Mouse (Mus musculus): ENCODE measurements around the gene Itgb4. TPM values are rescaled to one million over a fixed set of nuclear protein-coding genes. Genes with fewer than 3 reads are reported as not detected.
"Not testable (repeated sequence)": the region's sequence is repeated elsewhere in the genome, so short reads cannot be mapped to it uniquely, and the experiment has no call there.

Gene Itgb4
- polyA plus RNA-seq, 1 experiment from 2014 or later = 0.63 TPM

DNA sequence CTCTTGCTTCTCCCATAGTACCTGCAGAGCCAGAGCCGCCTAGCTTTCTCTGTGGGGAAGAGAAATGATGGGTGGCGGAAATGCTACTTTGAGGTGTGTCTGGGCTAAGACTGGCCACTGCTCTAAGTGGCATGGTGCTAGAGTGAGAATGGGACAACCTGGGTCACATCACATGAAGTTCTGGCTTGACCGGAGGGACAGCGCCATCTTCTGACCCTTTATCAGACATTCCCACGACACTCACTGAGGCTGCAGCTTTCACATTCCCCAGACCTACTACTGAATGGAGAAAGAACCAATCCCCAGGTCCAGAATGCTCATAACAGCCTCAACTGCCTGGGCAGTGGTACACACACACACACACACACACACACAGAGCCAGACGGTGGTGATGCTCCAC lies 43.6 kb downstream of the Itgb4 start:
- Histone ChIP-seq H3K27me3 (ENCODE audit: low read depth, poor library complexity, severe bottlenecking) (peaks cover 4% of the 10 kb centered on the region), H3K36me3 (peaks cover 19% of the 10 kb centered on the region), H3K4me1 (peaks cover 14% of the 10 kb centered on the region), H3K27ac (replicated peaks) (no peak overlapping the region), H3K9me3 (replicated peaks) (no peaks in the 10 kb centered on the region), H3K4me3 (peak overlapping the region; percentile 4; the same call in 1 of the 2 replicates)
- 22% methylated on average over 6 of the region's 6 CpGs for WGBS
- DNase-seq (ENCODE audit: low spot score) = peak; percentile 47

GRCm38 (mm10) chr11:116018867-116019266 lies 44.4 kb downstream of the Itgb4 start:
- peaks cover 23% of the 10 kb centered on the region for H3K36me3 ChIP-seq
- WGBS = 90% methylated on average over 4 of the region's 4 CpGs
- H3K9me3 ChIP-seq (replicated peaks); H3K4me3 ChIP-seq; H3K27me3 ChIP-seq (ENCODE audit: low read depth, poor library complexity, severe bottlenecking); H3K27ac ChIP-seq (replicated peaks); DNase-seq (ENCODE audit: low spot score): not testable (repeated sequence)
- H3K4me1 ChIP-seq = peaks cover 13% of the 10 kb centered on the region

DNA sequence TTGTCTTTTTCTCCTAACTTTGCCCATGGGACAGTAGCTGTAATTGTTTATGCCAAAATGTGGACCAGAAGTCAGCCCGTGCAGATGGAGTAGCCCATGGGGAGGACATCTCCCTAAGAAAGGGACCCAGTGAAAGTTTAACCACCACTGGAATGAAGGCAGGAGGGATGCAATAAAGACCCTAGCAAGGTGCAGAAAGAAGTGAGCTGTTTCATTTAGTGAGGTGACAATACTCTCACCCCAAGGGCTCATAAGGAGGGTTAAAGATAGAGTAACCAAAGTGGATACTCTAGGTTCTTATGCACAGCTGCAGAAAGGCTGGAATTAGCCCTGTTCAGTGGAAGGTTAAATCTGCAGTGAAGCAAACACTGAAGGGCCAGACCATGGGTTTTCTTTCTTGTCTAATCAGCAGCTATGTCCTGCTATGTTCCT lies 44.9 kb downstream of the Itgb4 start:
- H3K4me3 ChIP-seq = no peak overlapping the region
- H3K9me3 ChIP-seq (replicated peaks) = no peaks in the 10 kb centered on the region
- peaks cover 23% of the 10 kb centered on the region for H3K36me3 ChIP-seq
- H3K27me3 ChIP-seq (ENCODE audit: low read depth, poor library complexity, severe bottlenecking) = no peaks in the 10 kb centered on the region
- H3K4me1 ChIP-seq = peaks cover 13% of the 10 kb centered on the region
- no peak overlapping the region for H3K27ac ChIP-seq (replicated peaks)
- 59% methylated on average over 1 of the region's 1 CpGs for WGBS
- no peak for DNase-seq (ENCODE audit: low spot score)

DNA sequence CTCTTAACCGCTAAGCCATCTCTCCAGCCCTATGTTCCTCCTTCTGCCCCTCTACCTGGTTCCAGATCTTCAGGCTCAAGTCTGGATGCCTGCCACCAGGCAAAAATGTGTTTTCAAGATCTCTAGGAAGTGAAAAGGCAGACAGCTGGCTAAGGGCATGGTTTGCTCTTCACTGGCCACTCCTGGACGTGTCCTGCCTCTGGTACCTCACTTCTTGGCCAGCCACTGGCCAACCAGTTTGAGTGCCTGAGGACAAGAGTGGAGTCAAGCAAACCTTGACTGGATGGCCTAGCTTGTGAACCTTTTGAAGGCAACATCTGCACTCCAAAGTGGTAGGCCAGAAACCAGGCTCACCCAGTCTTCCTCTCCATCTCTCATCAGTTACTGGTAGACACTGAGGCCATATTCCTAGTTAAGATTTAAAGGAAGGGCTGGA lies 45.5 kb downstream of the Itgb4 start:
- DNase-seq (ENCODE audit: low spot score) = no peak
- H3K36me3 ChIP-seq = peaks cover 23% of the 10 kb centered on the region
- H3K9me3 ChIP-seq (replicated peaks) = no peaks in the 10 kb centered on the region
- WGBS = 86% methylated on average over 2 of the region's 2 CpGs
- no peak overlapping the region for H3K27ac ChIP-seq (replicated peaks)
- H3K4me3 ChIP-seq = no peak overlapping the region
- H3K27me3 ChIP-seq (ENCODE audit: low read depth, poor library complexity, severe bottlenecking) = no peaks in the 10 kb centered on the region
- H3K4me1 ChIP-seq = peaks cover 14% of the 10 kb centered on the region

- peaks cover 23% of the 10 kb centered on the region for H3K36me3 ChIP-seq
- H3K9me3 ChIP-seq (replicated peaks) = no peaks in the 10 kb centered on the region
- no peak overlapping the region for H3K27ac ChIP-seq (replicated peaks)
- no peak overlapping the region for H3K4me3 ChIP-seq
- DNase-seq (ENCODE audit: low spot score) = no peak
- peaks cover 16% of the 10 kb centered on the region for H3K4me1 ChIP-seq
- no peaks in the 10 kb centered on the region for H3K27me3 ChIP-seq (ENCODE audit: low read depth, poor library complexity, severe bottlenecking)
- WGBS = 59% methylated on average over 1 of the region's 1 CpGs
Observed at GRCm38 (mm10) chr11:116020519-116020922, 46.0 kb downstream of the Itgb4 start.

DNA sequence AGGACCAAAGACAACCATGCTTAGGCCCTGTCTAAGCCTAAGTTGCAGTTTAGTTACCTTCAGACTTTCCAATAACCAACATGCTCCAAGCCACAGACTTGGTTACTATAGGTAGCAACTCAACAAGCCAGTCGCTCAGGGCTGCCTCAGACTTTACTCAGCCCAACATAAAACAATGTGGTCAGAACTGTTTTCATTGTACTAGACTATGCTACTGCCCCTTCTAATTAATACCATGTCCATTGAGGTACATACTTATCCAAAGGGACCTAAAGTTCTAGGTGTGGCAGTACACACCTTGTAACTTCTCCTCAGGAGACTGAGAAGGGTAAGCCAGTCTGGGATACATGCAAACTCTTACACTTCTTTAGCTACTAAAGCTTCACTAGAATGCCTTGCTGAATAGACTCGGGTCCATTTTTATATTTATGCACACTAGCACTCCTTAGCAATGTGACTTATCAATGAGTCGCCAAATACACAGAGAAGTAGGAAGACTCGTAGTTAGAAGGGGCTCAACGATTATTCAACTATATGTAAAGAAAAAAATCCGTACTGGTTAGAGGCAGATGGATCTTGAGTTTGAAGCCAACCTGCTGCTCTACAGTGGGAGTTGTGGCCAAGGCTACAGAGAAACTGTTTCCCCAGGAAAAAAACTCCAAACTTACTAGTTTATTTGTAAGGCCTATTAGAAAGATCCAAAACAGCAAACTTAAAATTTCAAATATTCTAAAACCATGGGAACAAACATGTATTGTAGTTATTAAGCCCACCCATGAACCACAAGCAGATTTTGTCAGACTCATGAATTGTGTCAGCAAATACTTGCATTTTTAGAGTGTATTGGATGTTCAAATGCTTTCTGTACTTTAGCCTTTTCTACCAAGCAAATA lies 47.1 kb downstream of the Itgb4 start:
- peak overlapping the region; percentile 99; the same call in 1 of the 2 replicates for H3K4me3 ChIP-seq
- H3K27ac ChIP-seq (replicated peaks) = no peak overlapping the region
- no peak for DNase-seq (ENCODE audit: low spot score)
- H3K36me3 ChIP-seq = peaks cover 23% of the 10 kb centered on the region
- H3K4me1 ChIP-seq = peaks cover 16% of the 10 kb centered on the region
- WGBS = 89% methylated on average over 6 of the region's 6 CpGs
- no peaks in the 10 kb centered on the region for H3K27me3 ChIP-seq (ENCODE audit: low read depth, poor library complexity, severe bottlenecking)
- no peaks in the 10 kb centered on the region for H3K9me3 ChIP-seq (replicated peaks)

DNA sequence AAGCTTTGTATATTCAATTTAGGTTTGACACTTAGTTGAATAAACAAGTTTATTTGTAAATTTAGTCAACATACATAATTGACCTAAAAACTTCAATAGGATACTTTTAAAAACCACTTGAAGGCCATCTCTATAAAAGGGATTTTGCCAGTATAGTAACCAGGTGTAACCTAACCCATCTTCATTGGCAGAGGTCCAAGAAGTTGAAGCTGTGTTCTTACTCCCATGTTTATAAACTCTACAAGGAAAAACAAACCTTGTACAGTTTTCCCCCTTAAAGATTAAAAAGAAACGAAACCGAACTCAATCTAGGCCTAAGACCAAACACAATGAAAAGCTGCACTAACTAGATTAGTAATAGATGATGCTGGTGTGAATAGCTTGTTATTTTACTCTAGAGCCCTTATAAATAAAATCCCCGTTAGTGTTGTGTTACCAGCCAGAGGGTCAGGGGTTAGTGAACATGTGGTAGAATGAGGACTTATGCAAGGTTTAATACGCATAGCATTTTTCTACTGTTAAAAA lies 47.8 kb downstream of the Itgb4 start:
- WGBS = 88% methylated on average over 4 of the region's 4 CpGs
- Histone ChIP-seq H3K9me3 (replicated peaks) (no peaks in the 10 kb centered on the region), H3K4me1 (peaks cover 16% of the 10 kb centered on the region), H3K27ac (replicated peaks) (no peak overlapping the region), H3K4me3 (peak overlapping the region; percentile 99), H3K36me3 (peaks cover 23% of the 10 kb centered on the region), H3K27me3 (ENCODE audit: low read depth, poor library complexity, severe bottlenecking) (no peaks in the 10 kb centered on the region)
- no peak for DNase-seq (ENCODE audit: low spot score)

GRCm38 (mm10) chr11:116023074-116023770 lies 48.7 kb downstream of the Itgb4 start:
- DNase-seq (ENCODE audit: low spot score); H3K27me3 ChIP-seq (ENCODE audit: low read depth, poor library complexity, severe bottlenecking); H3K9me3 ChIP-seq (replicated peaks): not testable (repeated sequence)
- peak overlapping the region; percentile 98 for H3K27ac ChIP-seq (replicated peaks)
- H3K4me3 ChIP-seq = peak overlapping the region; percentile 99
- 13% methylated on average over 18 of the region's 18 CpGs for WGBS
- peaks cover 13% of the 10 kb centered on the region for H3K4me1 ChIP-seq
- H3K36me3 ChIP-seq = peaks cover 23% of the 10 kb centered on the region

DNA sequence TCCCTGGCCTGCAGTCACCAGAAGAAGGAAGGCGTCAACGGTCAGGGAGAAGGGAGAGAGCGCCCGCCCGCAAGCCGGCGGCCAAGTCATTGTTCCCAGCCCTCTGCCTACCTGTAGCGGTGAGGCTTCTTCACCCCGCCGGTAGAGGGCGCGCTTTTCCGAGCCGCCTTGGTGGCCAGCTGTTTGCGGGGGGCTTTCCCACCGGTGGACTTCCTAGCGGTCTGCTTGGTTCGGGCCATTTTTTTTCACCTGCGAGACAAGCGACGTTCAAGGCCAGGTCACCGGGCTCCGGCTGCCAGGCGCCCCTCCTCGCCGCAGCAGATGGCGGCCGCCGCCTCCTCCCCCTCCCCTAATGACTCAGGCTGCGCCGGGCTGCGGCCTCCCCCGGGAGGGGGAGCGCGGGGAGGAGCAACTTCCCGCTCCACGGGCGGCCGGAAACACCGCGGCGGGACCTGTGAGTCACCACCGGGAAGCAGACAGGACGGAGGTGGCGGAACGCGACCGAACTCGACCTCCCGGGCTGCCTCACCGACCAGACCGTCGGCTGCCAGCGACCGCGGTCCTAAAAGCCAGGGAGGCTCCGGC lies 49.4 kb downstream of the Itgb4 start:
- DNase-seq (ENCODE audit: low spot score) = peak; percentile 80
- peaks cover 12% of the 10 kb centered on the region for H3K4me1 ChIP-seq
- no peaks in the 10 kb centered on the region for H3K27me3 ChIP-seq (ENCODE audit: low read depth, poor library complexity, severe bottlenecking)
- WGBS = under 1% methylated on average over 52 of the region's 57 CpGs
- peak overlapping the region; percentile 99 for H3K4me3 ChIP-seq
- no peaks in the 10 kb centered on the region for H3K9me3 ChIP-seq (replicated peaks)
- H3K36me3 ChIP-seq = peaks cover 23% of the 10 kb centered on the region
- peak overlapping the region; percentile 98 for H3K27ac ChIP-seq (replicated peaks)

DNA sequence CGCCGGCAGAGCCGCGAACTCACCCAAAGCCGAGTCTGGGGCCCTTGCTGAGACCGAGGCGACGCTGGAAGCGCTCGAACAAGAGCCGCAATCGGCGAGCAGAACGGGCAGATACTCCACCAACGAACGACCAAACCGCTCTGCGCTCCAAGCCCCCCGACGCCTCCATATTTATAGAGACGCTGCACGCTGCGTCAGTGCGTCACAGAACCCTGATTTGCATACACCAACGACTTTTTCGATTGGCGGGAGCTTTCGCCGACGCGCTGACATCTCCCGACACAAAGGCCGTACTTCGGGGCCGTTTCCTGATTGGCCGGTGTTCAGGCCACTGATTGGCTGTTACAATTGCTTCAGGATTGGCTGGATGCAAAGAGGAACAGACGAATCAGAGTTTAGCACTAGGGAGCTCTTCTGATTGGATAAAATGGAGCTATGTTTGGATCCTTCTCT lies 49.9 kb downstream of the Itgb4 start:
- Histone ChIP-seq H3K4me1 (peaks cover 12% of the 10 kb centered on the region), H3K4me3 (peak overlapping the region; percentile 99), H3K27ac (replicated peaks) (peak overlapping the region; percentile 98), H3K36me3 (peaks cover 23% of the 10 kb centered on the region), H3K27me3 (ENCODE audit: low read depth, poor library complexity, severe bottlenecking) (no peaks in the 10 kb centered on the region), H3K9me3 (replicated peaks) (no peaks in the 10 kb centered on the region)
- DNase-seq (ENCODE audit: low spot score) = peak; percentile 98
- WGBS = under 1% methylated on average over 37 of the region's 37 CpGs

GRCm38 (mm10) chr11:116025056-116025845 lies 50.7 kb downstream of the Itgb4 start:
- Histone ChIP-seq H3K4me1 (peaks cover 18% of the 10 kb centered on the region), H3K27ac (replicated peaks) (peak overlapping the region; percentile 98), H3K36me3 (peaks cover 23% of the 10 kb centered on the region), H3K27me3 (ENCODE audit: low read depth, poor library complexity, severe bottlenecking) (no peaks in the 10 kb centered on the region), H3K4me3 (no peak overlapping the region), H3K9me3 (replicated peaks) (no peaks in the 10 kb centered on the region)
- no peak for DNase-seq (ENCODE audit: low spot score)
- 89% methylated on average over 3 of the region's 3 CpGs for WGBS

- Histone ChIP-seq H3K4me1 (peaks cover 25% of the 10 kb centered on the region), H3K27me3 (ENCODE audit: low read depth, poor library complexity, severe bottlenecking) (no peaks in the 10 kb centered on the region), H3K9me3 (replicated peaks) (no peaks in the 10 kb centered on the region), H3K27ac (replicated peaks) (no peak within 1 kb of the TSS), H3K36me3 (peaks cover 17% of the 10 kb centered on the region), H3K4me3 (no peak within 1 kb of the TSS)
- 85% methylated on average over 4 of the region's 4 CpGs for WGBS
- no peak for DNase-seq (ENCODE audit: low spot score)
Observed at GRCm38 (mm10) chr11:116027756-116028155, 53.2 kb downstream of the Itgb4 start, which contains the start of gene H3f3b. TSS of gene H3f3b (minus strand) at chr11:116027962.
